Mouse (Mus musculus) cerebellum, adult (tissue): Measurements from ENCODE around the gene Tmed11.
"Not testable (repeated sequence)": the region's sequence is repeated elsewhere in the genome, so short reads cannot be mapped to it uniquely, and the experiment has no call there.

Source experiments
- ATAC-seq: cut with Nextera tagmentation; 2 replicates; pipeline ENCODE4 v1.9.2; 2017; ENCODE audit warnings: mild to moderate bottlenecking, moderate library complexity, mixed read lengths; ENCODE audit not compliant: insufficient number of reproducible peaks, low FRiP score, low TSS enrichment

The Tmed11 gene

GRCm38 (mm10) chr5:108795263-108795662 lies at the start of gene Tmed11:
TSS of gene Tmed11 (minus strand) at chr5:108795363.
- ATAC-seq, result not testable (repeated sequence)

DNA sequence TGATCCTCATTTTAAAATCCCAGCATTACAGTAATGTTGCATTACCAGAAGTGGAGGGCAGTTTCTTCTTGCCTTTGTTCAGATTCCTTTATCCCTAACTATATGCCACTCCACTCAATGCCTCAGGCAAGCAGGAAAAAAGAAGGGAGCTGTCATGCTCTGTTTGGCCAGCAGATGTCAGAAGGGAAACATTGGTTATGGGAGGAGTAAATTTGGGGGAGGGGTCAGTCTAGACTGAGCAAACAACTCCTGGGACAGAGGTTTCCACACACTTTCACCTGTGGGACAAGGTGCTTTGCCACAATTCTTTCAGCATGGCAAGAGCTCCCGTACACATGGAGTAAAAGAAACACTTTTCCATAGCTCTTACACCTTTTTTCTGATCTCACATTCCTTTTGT lies 41.0 kb upstream of the Tmed11 start:
- no peak for ATAC-seq

- ATAC-seq, result no peak
Measured at GRCm38 (mm10) chr5:108823276-108823675, 28.1 kb upstream of the Tmed11 start.

DNA sequence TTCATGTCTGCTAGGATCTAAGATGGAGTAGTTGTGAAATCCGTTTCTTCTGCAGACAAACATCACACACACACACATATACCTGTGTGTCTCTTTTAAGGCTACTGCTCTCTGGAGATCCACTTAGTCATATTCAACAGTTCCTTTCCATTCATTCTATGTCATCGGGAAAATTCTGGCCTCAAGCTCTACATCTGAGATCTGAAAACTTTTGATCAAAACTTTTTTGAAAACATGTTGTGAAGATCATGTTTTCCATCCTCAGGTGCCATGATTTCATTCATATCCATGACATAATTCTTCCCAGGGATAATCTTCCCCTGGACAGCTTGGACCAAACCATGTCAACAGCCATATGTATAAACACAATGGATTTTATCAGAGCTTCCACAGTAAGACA lies 13.6 kb upstream of the Tmed11 start, which contains the start of gene Vmn2r8:
Vmn2r8 (minus strand) TSS at position 101 of the 400 bp plus-strand sequence.
- ATAC-seq, result not testable (repeated sequence)

DNA sequence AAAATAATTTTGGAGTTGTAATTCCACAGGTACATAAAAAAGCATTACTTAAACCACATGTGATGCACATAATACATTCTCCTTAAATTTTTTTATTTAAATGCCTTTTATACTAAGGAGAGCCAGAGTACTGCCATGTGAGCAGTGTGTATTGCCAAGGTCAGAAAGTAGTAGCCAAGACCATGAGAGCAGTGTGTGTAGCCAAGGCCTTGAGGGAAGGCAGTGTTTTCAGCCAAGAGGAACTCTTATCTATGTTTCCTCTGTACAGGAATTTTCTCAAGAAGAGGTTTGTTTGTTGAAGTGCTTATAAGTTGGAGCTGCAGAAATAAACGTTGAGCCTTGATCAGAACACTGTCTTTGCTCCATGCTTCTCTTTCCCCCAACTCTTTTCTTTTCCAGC lies 8.5 kb upstream of the Tmed11 start:
- no peak for ATAC-seq

- not testable (repeated sequence) for ATAC-seq
Measured at GRCm38 (mm10) chr5:108790385-108790784, 4.8 kb downstream of the Tmed11 start.

DNA sequence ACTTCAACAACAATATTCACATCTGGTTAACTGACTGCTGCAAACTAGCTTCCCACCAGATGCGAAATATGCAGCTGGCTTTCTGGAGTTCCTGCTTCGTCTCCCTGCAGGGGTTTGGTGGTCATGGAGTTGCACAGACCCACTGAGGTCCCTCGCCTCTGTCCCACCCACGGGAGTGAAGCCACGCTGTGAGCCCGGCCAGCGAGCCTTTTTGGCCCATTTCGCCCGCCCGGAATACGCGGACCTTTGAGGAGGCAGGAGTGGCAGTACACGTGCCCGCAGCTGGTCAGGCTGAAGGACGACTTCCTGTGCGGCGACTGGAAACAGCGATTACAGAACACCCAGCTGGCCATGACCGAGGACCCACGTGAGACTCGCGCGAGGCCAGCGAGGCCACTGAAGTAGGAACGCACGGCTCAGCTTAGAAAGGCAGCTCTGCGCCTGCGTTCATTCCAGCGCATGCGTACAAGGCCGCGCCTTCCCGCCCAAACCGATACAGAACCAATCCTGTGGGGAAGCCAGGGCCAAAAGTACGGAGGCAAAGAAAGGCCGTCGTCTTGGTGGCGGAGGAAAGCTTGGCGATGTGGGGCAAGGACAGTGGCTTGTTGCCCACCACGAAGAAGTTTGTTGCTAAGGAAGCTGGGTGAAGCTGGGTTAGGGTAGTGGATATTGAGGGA lies 20.4 kb downstream of the Tmed11 start, which contains the start of gene Rnf212:
Rnf212 (minus strand) TSS at position 353 of the 677 bp plus-strand sequence.
- no peak for ATAC-seq

DNA sequence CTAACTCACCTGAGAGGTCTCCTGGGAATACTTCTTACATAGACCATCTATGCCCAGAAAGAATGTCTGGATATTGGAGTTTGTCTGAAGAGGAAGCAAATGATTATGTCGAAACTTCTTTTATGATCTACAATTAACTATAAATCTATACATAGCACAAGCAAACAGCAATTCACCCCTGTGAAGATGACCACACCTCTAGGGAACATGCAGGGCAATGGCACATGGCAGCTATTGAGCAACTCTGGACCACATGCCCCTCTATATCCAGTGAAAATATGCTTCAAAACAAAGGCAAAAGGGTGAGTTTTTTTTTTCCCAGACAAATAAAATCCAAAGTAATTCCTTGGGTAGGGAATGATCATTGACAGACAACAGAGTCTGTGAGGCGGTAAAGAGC lies 35.2 kb downstream of the Tmed11 start:
- ATAC-seq, result no peak

DNA sequence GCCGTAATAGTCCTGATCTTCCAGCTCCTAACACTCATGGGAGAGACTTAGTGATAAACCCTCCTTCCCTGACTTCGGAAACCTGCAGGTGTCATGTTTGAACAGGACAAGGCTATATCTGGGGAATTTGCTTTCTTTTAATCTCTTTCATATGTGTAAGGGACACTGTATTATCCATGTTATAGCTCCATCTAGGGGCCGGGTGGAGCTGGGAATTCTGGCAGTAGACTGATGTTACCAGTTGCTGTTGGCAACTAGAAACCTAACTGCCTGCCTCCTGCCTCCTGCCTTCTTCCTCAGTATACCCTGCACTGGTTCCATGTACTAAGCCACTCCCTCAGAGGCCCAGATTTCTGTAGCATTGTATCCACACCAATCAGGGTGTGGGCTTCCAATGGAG lies 36.8 kb downstream of the Tmed11 start:
- ATAC-seq, result no peak

GRCm38 (mm10) chr5:108751258-108751657 lies 43.9 kb downstream of the Tmed11 start:
- ATAC-seq, result not testable (repeated sequence)

DNA sequence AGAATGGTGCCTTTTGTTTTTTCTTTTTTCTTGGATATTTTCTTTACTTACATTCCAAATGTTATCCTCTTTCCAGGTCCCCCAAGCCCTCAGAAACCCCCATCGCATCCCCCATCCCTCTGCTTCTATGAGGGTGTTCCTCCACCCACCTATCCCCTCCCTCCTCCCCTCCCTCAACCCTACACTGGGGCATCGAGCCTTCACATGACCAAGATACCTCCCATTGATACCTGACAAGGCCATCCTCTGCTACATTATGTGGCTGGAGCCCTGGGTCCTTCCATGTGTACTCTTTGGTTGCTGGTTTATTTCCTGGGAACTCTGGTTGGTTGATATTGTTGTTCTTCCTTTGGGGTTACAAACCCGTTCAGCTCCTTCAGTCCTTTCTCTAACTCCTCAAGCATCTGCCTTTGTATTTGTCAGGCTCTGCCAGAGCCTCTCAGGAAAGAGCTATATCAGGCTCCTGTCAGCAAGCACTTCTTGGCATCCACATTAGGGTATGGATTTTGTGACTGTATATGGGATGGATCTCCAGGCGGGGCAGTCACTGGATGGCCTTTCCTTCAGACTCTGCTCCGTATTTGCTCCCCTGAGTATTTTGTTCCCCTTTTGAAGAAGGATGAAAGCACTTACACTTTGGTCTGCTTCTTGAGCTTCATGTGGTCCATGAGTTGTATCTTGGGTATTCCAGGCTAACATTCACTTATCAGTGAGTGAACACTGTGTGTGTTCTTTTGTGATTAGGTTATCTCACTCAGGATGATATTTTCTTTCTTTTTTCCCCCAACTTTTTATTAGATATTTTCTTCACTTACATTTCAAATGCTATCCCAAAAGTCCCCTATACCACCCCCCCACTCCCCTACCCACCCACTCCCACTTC lies 44.6 kb downstream of the Tmed11 start:
- no peak for ATAC-seq

DNA sequence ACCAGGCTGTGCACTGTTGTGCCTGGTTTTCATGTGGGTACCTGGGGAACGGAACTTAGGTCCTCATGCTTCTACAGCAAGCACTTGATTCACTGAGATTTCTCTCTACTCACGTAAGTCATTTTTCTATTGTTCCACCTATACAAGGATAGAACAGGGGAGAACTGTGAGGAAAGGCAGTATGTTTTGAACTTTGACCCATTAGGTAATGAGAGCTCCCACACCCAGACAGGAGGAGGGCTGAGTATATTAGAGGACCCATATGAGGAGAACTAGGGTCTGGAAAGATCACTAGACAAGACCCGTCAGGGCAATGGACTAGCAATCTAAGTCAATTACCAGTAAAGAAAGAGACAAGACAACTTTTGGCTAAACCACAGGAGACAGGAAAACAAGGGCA lies 50.5 kb downstream of the Tmed11 start:
- no peak for ATAC-seq

GRCm38 (mm10) chr5:108743856-108744255 lies 51.3 kb downstream of the Tmed11 start:
- ATAC-seq, result no peak

GRCm38 (mm10) chr5:108742596-108742995 lies 52.6 kb downstream of the Tmed11 start:
- ATAC-seq, result no peak

DNA sequence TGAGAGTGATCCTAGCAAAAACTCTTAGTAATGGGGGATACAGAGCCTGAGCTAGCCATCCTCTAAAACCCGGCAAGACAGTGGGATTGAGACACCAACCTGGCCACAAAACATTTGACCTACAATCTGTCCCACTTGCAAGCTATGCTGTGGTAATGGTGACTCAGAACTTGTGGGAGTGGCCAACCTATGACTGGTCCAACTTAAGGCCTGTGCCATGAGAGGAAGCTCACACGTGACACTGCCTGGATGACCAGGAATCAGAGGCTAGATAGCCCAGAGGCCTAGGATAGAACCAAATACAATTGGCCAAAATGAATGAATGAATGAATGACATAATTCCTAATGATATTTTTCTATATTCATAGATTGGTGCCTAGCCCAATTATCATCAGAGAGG lies 53.3 kb downstream of the Tmed11 start:
- no peak for ATAC-seq

- ATAC-seq, result no peak
Measured at GRCm38 (mm10) chr5:108727425-108727824, 67.7 kb downstream of the Tmed11 start.
